Mouse (Mus musculus) frontal cortex, adult 2 months (tissue): ENCODE data around the gene Slc22a20. TPM values are rescaled to one million over a fixed set of nuclear protein-coding genes. Genes with fewer than 3 reads are reported as not detected.

Source experiments
- DNase-seq, 2 experiments: peaks; one replicate each; pipeline ENCODE4 v3.0.0; 2022; ENCODE audit warnings: low spot score in 1 of 2; ENCODE audit errors: extremely low spot score in 1 of 2
- polyA plus RNA-seq: library from polyadenylated mRNA; depleted of rRNA; stranded (reverse); fragments of >200 nt; gene quantifications from 2 replicates; pipeline ENCODE4 v1.2.3, GENCODE M21; 2012; rRNA removed

The Slc22a20 gene
- polyA plus RNA-seq, result 0.42 TPM in 1 of 2 replicates, not detected in the other

- no peak for DNase-seq
Observed at GRCm38 (mm10) chr19:5986043-5986442, at the start of gene Slc22a20. TSS of gene Slc22a20 (minus strand) at chr19:5986143.

GRCm38 (mm10) chr19:6030520-6031280, 44.8 kb upstream of the Slc22a20 start:
- no peak for DNase-seq

GRCm38 (mm10) chr19:6029426-6029825, 43.5 kb upstream of the Slc22a20 start:
- DNase-seq, result no peak

- DNase-seq, result no peak
Observed at GRCm38 (mm10) chr19:6028991-6029390, 43.0 kb upstream of the Slc22a20 start.

- DNase-seq, result no peak
Observed at GRCm38 (mm10) chr19:6023930-6024329, 38.0 kb upstream of the Slc22a20 start.

- no peak for DNase-seq
Observed at GRCm38 (mm10) chr19:6023059-6023458, 37.1 kb upstream of the Slc22a20 start.

GRCm38 (mm10) chr19:6020276-6020675, 34.3 kb upstream of the Slc22a20 start:
- DNase-seq, result no peak

- DNase-seq, result peak; percentile 64 to 95
Observed at GRCm38 (mm10) chr19:6018142-6019089, 32.5 kb upstream of the Slc22a20 start.

- DNase-seq, result no peak
Observed at GRCm38 (mm10) chr19:6016532-6016931, 30.6 kb upstream of the Slc22a20 start.

- peak in 1 of 2 experiments; percentile 71 for DNase-seq
Observed at GRCm38 (mm10) chr19:6015511-6016315, 29.8 kb upstream of the Slc22a20 start, which contains the start of gene Capn1. TSS of gene Capn1 (minus strand) at chr19:6015897.

GRCm38 (mm10) chr19:6014991-6015510, 29.1 kb upstream of the Slc22a20 start:
- no peak for DNase-seq

- DNase-seq, result no peak
Observed at GRCm38 (mm10) chr19:6013691-6014090, 27.7 kb upstream of the Slc22a20 start.

- no peak for DNase-seq
Observed at GRCm38 (mm10) chr19:6009137-6009536, 23.2 kb upstream of the Slc22a20 start.

GRCm38 (mm10) chr19:6007013-6007412, 21.1 kb upstream of the Slc22a20 start:
- DNase-seq, result no peak

- no peak for DNase-seq
Observed at GRCm38 (mm10) chr19:6005541-6005940, 19.6 kb upstream of the Slc22a20 start.

- no peak for DNase-seq
Observed at GRCm38 (mm10) chr19:5999969-6000368, 14.0 kb upstream of the Slc22a20 start.

GRCm38 (mm10) chr19:5998180-5998579, 12.2 kb upstream of the Slc22a20 start:
- no peak for DNase-seq

GRCm38 (mm10) chr19:5994711-5995110, 8.8 kb upstream of the Slc22a20 start:
- DNase-seq, result no peak

- no peak for DNase-seq
Observed at GRCm38 (mm10) chr19:5992012-5992411, 6.1 kb upstream of the Slc22a20 start.

GRCm38 (mm10) chr19:5991467-5991866, 5.5 kb upstream of the Slc22a20 start:
- DNase-seq, result no peak
